Mouse (Mus musculus) stomach, embryonic 15.5 days (tissue): ENCODE data around the gene Nfkbie. TPM values are rescaled to one million over a fixed set of nuclear protein-coding genes. Genes with fewer than 3 reads are reported as not detected.

Experiments
- ATAC-seq: fragments of 200-750 bp; cut with Nextera tagmentation; 2 replicates; pipeline ENCODE4 v1.8.0; 2017; ENCODE audit warnings: low read depth, moderate number of reproducible peaks, moderate TSS enrichment; ENCODE audit not compliant: insufficient read depth, low FRiP score
- H3K27ac ChIP-seq: fragments of 300-500 bp; sonication (generic); 2 replicates; pipeline ENCODE4 v1.5.1; 2015; ENCODE audit warnings: mild to moderate bottlenecking, inconsistent platforms
- H3K27me3 ChIP-seq: fragments of 300-500 bp; sonication (generic); replicated peaks from 2 replicates; pipeline ENCODE4 v1.6.1; 2015; ENCODE audit warnings: inconsistent platforms
- H3K36me3 ChIP-seq: fragments of 300-500 bp; sonication (generic); 2 replicates; pipeline ENCODE4 v1.6.1; 2015; ENCODE audit warnings: inconsistent platforms
- H3K4me1 ChIP-seq: fragments of 300-500 bp; sonication (generic); 2 replicates; pipeline ENCODE4 v1.6.1; 2015; ENCODE audit warnings: inconsistent platforms
- H3K4me2 ChIP-seq: fragments of 300-500 bp; sonication (generic); 2 replicates; pipeline ENCODE4 v1.6.1; 2015; ENCODE audit warnings: mild to moderate bottlenecking, inconsistent platforms
- H3K4me3 ChIP-seq: fragments of 300-500 bp; sonication (generic); replicated peaks from 2 replicates; pipeline ENCODE4 v1.5.1; 2015; ENCODE audit warnings: inconsistent platforms
- H3K9ac ChIP-seq: fragments of 300-500 bp; sonication (generic); 2 replicates; pipeline ENCODE4 v1.6.1; 2015; ENCODE audit warnings: inconsistent platforms
- H3K9me3 ChIP-seq: fragments of 300-500 bp; sonication (generic); 2 replicates; pipeline ENCODE4 v1.6.1; 2016; ENCODE audit warnings: inconsistent platforms
- WGBS: fragments of 180-500 bp; shearing (Covaris S2); methylation state at CpG from one replicate; pipeline ENCODE4 v1.1.7; 2015; 5-methylcytosine and 5-hydroxymethylcytosine counted together
- polyA plus RNA-seq: library from polyadenylated mRNA; unstranded; fragments of >200 nt; fragmentation: Nextera tagmentation; extraction: Ambion mirVana; gene quantifications from 2 replicates; pipeline ENCODE4 v1.2.1, GENCODE M21; 2015

Gene Nfkbie
- polyA plus RNA-seq, 1 experiment from 2014 or later, result 4.4 TPM

GRCm38 (mm10) chr17:45520136-45520535, 35.4 kb upstream of the Nfkbie start:
- no peak overlapping the region for H3K4me3 ChIP-seq
- no peaks in the 10 kb centered on the region for H3K27me3 ChIP-seq
- H3K9me3 ChIP-seq, result no peaks in the 10 kb centered on the region
- no peak for ATAC-seq
- H3K36me3 ChIP-seq, result peaks cover 4% of the 10 kb centered on the region; the same call in 1 of the 2 replicates
- H3K27ac ChIP-seq, result no peak overlapping the region
- no peak overlapping the region for H3K4me2 ChIP-seq
- WGBS, result 79% methylated on average over 11 of the region's 11 CpGs
- no peak overlapping the region for H3K9ac ChIP-seq
- peaks cover 12% of the 10 kb centered on the region; the same call in 1 of the 2 replicates for H3K4me1 ChIP-seq

- Histone ChIP-seq H3K27me3 (peaks cover 3% of the 10 kb centered on the region; the same call in 1 of the 2 replicates), H3K36me3 (peaks cover 4% of the 10 kb centered on the region; the same call in 1 of the 2 replicates), H3K27ac (no peak within 1 kb of the TSS), H3K4me1 (peaks cover 12% of the 10 kb centered on the region; the same call in 1 of the 2 replicates), H3K9ac (no peak within 1 kb of the TSS), H3K9me3 (no peaks in the 10 kb centered on the region), H3K4me3 (peak within 1 kb of the TSS; percentile 35), H3K4me2 (peak within 1 kb of the TSS; percentile 68)
- peak; percentile 66 for ATAC-seq
- under 1% methylated on average over 21 of the region's 21 CpGs for WGBS
Measured at GRCm38 (mm10) chr17:45523263-45523662, 32.2 kb upstream of the Nfkbie start, which contains the start of gene Tcte1. Gene Tcte1, plus strand, starts transcription at chr17:45523434.

GRCm38 (mm10) chr17:45524961-45525360, 30.5 kb upstream of the Nfkbie start:
- H3K4me2 ChIP-seq, result no peak overlapping the region
- H3K4me3 ChIP-seq, result no peak overlapping the region
- no peak for ATAC-seq
- H3K27me3 ChIP-seq, result peaks cover 10% of the 10 kb centered on the region
- H3K36me3 ChIP-seq, result peaks cover 4% of the 10 kb centered on the region; the same call in 1 of the 2 replicates
- no peaks in the 10 kb centered on the region for H3K9me3 ChIP-seq
- no peak overlapping the region for H3K27ac ChIP-seq
- H3K9ac ChIP-seq, result no peak overlapping the region
- WGBS, result 58% methylated on average over 4 of the region's 4 CpGs
- peaks cover 12% of the 10 kb centered on the region; the same call in 1 of the 2 replicates for H3K4me1 ChIP-seq

GRCm38 (mm10) chr17:45526571-45526970, 28.9 kb upstream of the Nfkbie start:
- Histone ChIP-seq H3K9me3 (no peaks in the 10 kb centered on the region), H3K4me2 (no peak overlapping the region), H3K36me3 (no peaks in the 10 kb centered on the region), H3K27me3 (peaks cover 18% of the 10 kb centered on the region), H3K4me1 (peaks cover 12% of the 10 kb centered on the region; the same call in 1 of the 2 replicates), H3K4me3 (no peak overlapping the region), H3K27ac (no peak overlapping the region), H3K9ac (no peak overlapping the region)
- ATAC-seq, result no peak
- WGBS, result 19% methylated on average over 5 of the region's 5 CpGs

GRCm38 (mm10) chr17:45530346-45530782, 25.1 kb upstream of the Nfkbie start:
- no peak for ATAC-seq
- Histone ChIP-seq H3K36me3 (no peaks in the 10 kb centered on the region), H3K4me3 (no peak overlapping the region), H3K9ac (no peak overlapping the region), H3K4me1 (no peaks in the 10 kb centered on the region), H3K27me3 (peaks cover 44% of the 10 kb centered on the region), H3K27ac (no peak overlapping the region), H3K9me3 (no peaks in the 10 kb centered on the region), H3K4me2 (no peak overlapping the region)
- WGBS, result 47% methylated on average over 13 of the region's 13 CpGs

GRCm38 (mm10) chr17:45532896-45533295, 22.6 kb upstream of the Nfkbie start:
- H3K27ac ChIP-seq, result no peak overlapping the region
- no peak for ATAC-seq
- no peak overlapping the region for H3K4me2 ChIP-seq
- 49% methylated on average over 15 of the region's 15 CpGs for WGBS
- H3K9ac ChIP-seq, result no peak overlapping the region
- no peaks in the 10 kb centered on the region for H3K36me3 ChIP-seq
- peaks cover 61% of the 10 kb centered on the region for H3K27me3 ChIP-seq
- no peaks in the 10 kb centered on the region for H3K4me1 ChIP-seq
- H3K4me3 ChIP-seq, result no peak overlapping the region
- H3K9me3 ChIP-seq, result no peaks in the 10 kb centered on the region

GRCm38 (mm10) chr17:45536264-45536663, 19.2 kb upstream of the Nfkbie start:
- peaks cover 75% of the 10 kb centered on the region for H3K27me3 ChIP-seq
- H3K9me3 ChIP-seq, result no peaks in the 10 kb centered on the region
- no peaks in the 10 kb centered on the region for H3K36me3 ChIP-seq
- no peak overlapping the region for H3K4me2 ChIP-seq
- no peak overlapping the region for H3K27ac ChIP-seq
- 14% methylated on average over 5 of the region's 5 CpGs for WGBS
- no peak overlapping the region for H3K9ac ChIP-seq
- no peaks in the 10 kb centered on the region for H3K4me1 ChIP-seq
- ATAC-seq, result no peak
- H3K4me3 ChIP-seq, result no peak overlapping the region

GRCm38 (mm10) chr17:45538394-45538793, 17.1 kb upstream of the Nfkbie start:
- WGBS, result 57% methylated on average over 4 of the region's 4 CpGs
- H3K27me3 ChIP-seq, result peaks cover 74% of the 10 kb centered on the region
- H3K4me3 ChIP-seq, result no peak overlapping the region
- no peaks in the 10 kb centered on the region for H3K4me1 ChIP-seq
- no peaks in the 10 kb centered on the region for H3K36me3 ChIP-seq
- no peak overlapping the region for H3K27ac ChIP-seq
- H3K9me3 ChIP-seq, result no peaks in the 10 kb centered on the region
- ATAC-seq, result no peak
- H3K9ac ChIP-seq, result no peak overlapping the region
- H3K4me2 ChIP-seq, result no peak overlapping the region

GRCm38 (mm10) chr17:45539664-45540063, 15.8 kb upstream of the Nfkbie start:
- Histone ChIP-seq H3K9ac (no peak overlapping the region), H3K27ac (no peak overlapping the region), H3K9me3 (no peaks in the 10 kb centered on the region), H3K4me1 (peaks cover 7% of the 10 kb centered on the region; the same call in 1 of the 2 replicates), H3K4me2 (no peak overlapping the region), H3K4me3 (no peak overlapping the region), H3K36me3 (no peaks in the 10 kb centered on the region), H3K27me3 (peaks cover 78% of the 10 kb centered on the region)
- no peak for ATAC-seq
- 70% methylated on average over 21 of the region's 21 CpGs for WGBS

GRCm38 (mm10) chr17:45542129-45542528, 13.4 kb upstream of the Nfkbie start:
- H3K9me3 ChIP-seq, result no peaks in the 10 kb centered on the region
- H3K27me3 ChIP-seq, result peaks cover 80% of the 10 kb centered on the region
- H3K4me3 ChIP-seq, result no peak overlapping the region
- WGBS, result 22% methylated on average over 6 of the region's 6 CpGs
- H3K27ac ChIP-seq, result no peak overlapping the region
- H3K9ac ChIP-seq, result no peak overlapping the region
- H3K4me2 ChIP-seq, result no peak overlapping the region
- peaks cover 18% of the 10 kb centered on the region for H3K4me1 ChIP-seq
- no peak for ATAC-seq
- H3K36me3 ChIP-seq, result no peaks in the 10 kb centered on the region

GRCm38 (mm10) chr17:45542705-45543104, 12.8 kb upstream of the Nfkbie start:
- no peak for ATAC-seq
- H3K4me2 ChIP-seq, result no peak overlapping the region
- no peak overlapping the region for H3K9ac ChIP-seq
- no peak overlapping the region for H3K4me3 ChIP-seq
- H3K27ac ChIP-seq, result no peak overlapping the region
- peaks cover 82% of the 10 kb centered on the region for H3K27me3 ChIP-seq
- H3K36me3 ChIP-seq, result no peaks in the 10 kb centered on the region
- peaks cover 18% of the 10 kb centered on the region for H3K4me1 ChIP-seq
- whole genome bisulfite sequencing, result 64% methylated on average over 2 of the region's 2 CpGs
- H3K9me3 ChIP-seq, result no peaks in the 10 kb centered on the region

GRCm38 (mm10) chr17:45543115-45543514, 12.4 kb upstream of the Nfkbie start:
- peaks cover 82% of the 10 kb centered on the region for H3K27me3 ChIP-seq
- peaks cover 18% of the 10 kb centered on the region for H3K4me1 ChIP-seq
- no peak for ATAC-seq
- no peak overlapping the region for H3K4me3 ChIP-seq
- H3K4me2 ChIP-seq, result no peak overlapping the region
- H3K9me3 ChIP-seq, result no peaks in the 10 kb centered on the region
- H3K27ac ChIP-seq, result no peak overlapping the region
- no peaks in the 10 kb centered on the region for H3K36me3 ChIP-seq
- H3K9ac ChIP-seq, result no peak overlapping the region
- 58% methylated on average over 1 of the region's 1 CpGs for WGBS
